Mouse (Mus musculus) E14TG2a.4 (cell line): ENCODE measurements around the gene Klhl42.

ENCODE experiments used
- H3K27me3 ChIP-seq: 2 replicates; pipeline ENCODE4 v1.6.1; 2014; ENCODE audit warnings: low read length, control low read depth; ENCODE audit not compliant: insufficient read depth
- H3K36me3 ChIP-seq: 2 replicates; pipeline ENCODE4 v1.6.1; 2014; ENCODE audit warnings: low read length, control low read depth; ENCODE audit not compliant: insufficient read depth
- H3K4me1 ChIP-seq: replicated peaks from 2 replicates; pipeline ENCODE4 v1.6.1; 2014; ENCODE audit warnings: low read depth, low read length, control low read depth
- H3K4me3 ChIP-seq: replicated peaks from 2 replicates; pipeline ENCODE4 v1.5.1; 2014; ENCODE audit warnings: mild to moderate bottlenecking, low read length
- H3K9me3 ChIP-seq: 2 replicates; pipeline ENCODE4 v1.6.1; 2014; ENCODE audit warnings: low read length, control low read depth
- CTCF ChIP-seq: conservative IDR thresholded peaks from 2 replicates; pipeline ENCODE4 v1.5.1; 2014; ENCODE audit warnings: low read length
- NANOG ChIP-seq: IDR thresholded peaks from 2 replicates; pipeline ENCODE4 v1.6.1; 2014; ENCODE audit warnings: borderline replicate concordance, low read length, mixed read lengths
- POU5F1 ChIP-seq: IDR thresholded peaks from 2 replicates; pipeline ENCODE4 v1.6.1; 2014; ENCODE audit warnings: low read length, borderline replicate concordance

The Klhl42 gene

DNA sequence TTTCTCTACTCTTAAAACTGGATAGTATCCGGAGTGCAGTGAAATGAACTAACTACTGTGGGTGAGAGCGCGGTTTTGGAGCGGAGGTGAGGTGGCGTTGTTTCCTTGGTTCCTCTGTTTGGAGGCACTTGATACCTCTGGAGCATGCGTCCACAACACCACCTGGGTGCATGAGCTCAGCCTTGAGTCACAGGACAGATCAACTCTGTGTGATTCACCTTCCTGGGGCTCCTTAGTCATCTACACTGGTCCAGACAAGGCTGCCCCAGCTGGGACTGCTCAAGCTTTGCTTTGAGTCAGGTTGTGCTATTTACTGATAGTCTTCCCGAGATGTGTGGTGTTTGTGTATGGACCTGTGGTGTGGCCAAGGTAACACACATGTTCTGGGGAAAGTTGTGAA is 26.6 kb downstream of the Klhl42 start:
- no peaks in the 10 kb centered on the region for H3K27me3 ChIP-seq
- TF ChIP-seq POU5F1: no peak
- TF ChIP-seq NANOG: no peak
- no peak for TF ChIP-seq CTCF
- H3K4me3 ChIP-seq: no peak overlapping the region
- no peaks in the 10 kb centered on the region for H3K36me3 ChIP-seq
- H3K4me1 ChIP-seq: peaks cover 14% of the 10 kb centered on the region
- H3K9me3 ChIP-seq: no peaks in the 10 kb centered on the region

DNA sequence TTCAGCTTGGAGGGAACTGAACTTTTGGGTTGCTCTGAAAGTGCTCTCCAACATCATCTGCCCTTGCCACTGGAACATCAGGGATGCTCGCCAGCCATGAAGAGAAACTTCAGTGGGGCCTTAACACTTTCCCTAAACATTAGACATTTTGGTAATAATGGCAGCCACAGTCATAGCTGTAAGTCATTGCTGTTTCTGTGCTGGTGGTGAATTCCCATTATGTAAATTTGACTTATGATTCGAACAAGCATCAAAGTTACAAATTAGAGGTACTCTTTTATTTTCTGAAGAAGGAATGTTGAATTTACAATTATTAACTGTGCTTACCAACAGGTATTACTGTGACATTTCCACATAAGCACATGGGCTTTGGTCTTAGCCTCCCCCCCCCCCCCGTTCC is 27.0 kb downstream of the Klhl42 start:
- no peaks in the 10 kb centered on the region for H3K9me3 ChIP-seq
- TF ChIP-seq CTCF: no peak
- no peak for TF ChIP-seq NANOG
- TF ChIP-seq POU5F1: no peak
- H3K4me3 ChIP-seq: no peak overlapping the region
- H3K27me3 ChIP-seq: no peaks in the 10 kb centered on the region
- H3K4me1 ChIP-seq: peaks cover 14% of the 10 kb centered on the region
- H3K36me3 ChIP-seq: no peaks in the 10 kb centered on the region

DNA sequence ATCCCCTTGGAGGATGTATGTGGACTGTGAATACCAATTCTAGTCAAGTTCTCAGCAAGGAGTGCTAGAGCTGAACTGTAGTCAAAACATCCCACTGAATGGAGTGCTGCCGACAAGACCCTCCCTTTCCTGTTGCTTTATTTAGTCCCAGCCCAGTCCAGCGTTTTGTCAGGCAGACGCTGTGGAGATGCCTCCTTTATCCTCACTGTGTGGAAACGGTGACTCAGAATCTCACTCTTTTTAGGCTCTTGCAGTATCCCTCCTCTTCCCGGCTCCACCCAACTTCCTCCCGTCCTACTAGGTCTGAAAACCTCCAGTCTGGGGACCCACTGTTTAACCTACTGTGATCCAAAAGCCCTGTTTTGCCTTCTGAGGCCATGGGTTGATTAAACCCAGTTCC is 30.1 kb downstream of the Klhl42 start:
- H3K36me3 ChIP-seq: no peaks in the 10 kb centered on the region

DNA sequence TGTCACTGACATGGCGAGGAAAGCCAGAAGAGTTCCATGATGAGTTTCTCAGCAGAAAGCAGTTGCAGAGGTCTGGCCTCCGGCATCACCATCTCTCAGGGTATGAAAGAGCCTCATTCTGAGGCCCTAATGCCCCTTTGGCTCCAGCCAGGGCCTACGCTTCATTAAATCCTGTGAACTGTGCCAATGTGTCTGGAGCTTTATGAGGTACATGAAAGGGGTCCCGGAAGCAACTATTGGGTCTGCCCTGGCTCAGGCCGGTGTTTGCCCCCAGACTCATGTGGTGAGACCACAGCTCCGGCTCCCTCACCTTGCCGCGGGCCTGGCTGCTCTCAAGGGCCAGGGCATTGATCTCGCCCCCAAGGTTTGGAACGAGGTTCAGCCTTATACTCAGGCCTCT is 36.1 kb downstream of the Klhl42 start:
- Histone ChIP-seq H3K36me3 (no peaks in the 10 kb centered on the region), H3K4me1 (no peaks in the 10 kb centered on the region), H3K4me3 (no peak overlapping the region), H3K9me3 (peaks cover 8% of the 10 kb centered on the region), H3K27me3 (no peaks in the 10 kb centered on the region)
- TF ChIP-seq NANOG (no peak), POU5F1 (no peak), CTCF (no peak)

More for the DNA sequence above, 30.1 kb downstream of the Klhl42 start:
- H3K4me1 ChIP-seq: no peaks in the 10 kb centered on the region
- no peaks in the 10 kb centered on the region for H3K27me3 ChIP-seq
- H3K9me3 ChIP-seq: no peaks in the 10 kb centered on the region
- TF ChIP-seq NANOG (no peak), POU5F1 (no peak), CTCF (no peak)
- H3K4me3 ChIP-seq: no peak overlapping the region

DNA sequence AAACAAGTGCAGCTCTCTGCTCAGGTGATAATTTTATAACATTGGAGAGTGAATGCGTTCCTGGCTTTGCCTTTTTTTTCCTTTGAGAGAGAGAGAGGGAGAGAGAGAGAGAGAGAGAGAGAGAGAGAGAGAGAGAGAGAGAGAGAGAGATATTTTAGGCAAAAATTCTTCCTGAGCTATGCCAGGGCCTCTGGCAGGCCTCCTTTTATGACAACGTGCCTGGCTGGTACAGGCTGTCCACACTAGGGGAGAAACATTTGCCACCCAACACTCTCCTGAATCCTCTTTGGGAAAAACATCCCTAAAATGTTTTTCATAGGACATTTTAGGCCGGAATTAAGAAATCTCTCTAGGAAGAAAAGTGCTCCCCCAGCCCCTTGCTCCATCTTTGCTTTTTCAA is 47.1 kb downstream of the Klhl42 start:
- no peak for TF ChIP-seq NANOG
- no peak for TF ChIP-seq POU5F1
- TF ChIP-seq CTCF: no peak
- H3K36me3 ChIP-seq: no peaks in the 10 kb centered on the region
- H3K27me3 ChIP-seq: no peaks in the 10 kb centered on the region
- H3K4me1 ChIP-seq: no peaks in the 10 kb centered on the region
- H3K4me3 ChIP-seq: no peak overlapping the region
- peaks cover 8% of the 10 kb centered on the region for H3K9me3 ChIP-seq

DNA sequence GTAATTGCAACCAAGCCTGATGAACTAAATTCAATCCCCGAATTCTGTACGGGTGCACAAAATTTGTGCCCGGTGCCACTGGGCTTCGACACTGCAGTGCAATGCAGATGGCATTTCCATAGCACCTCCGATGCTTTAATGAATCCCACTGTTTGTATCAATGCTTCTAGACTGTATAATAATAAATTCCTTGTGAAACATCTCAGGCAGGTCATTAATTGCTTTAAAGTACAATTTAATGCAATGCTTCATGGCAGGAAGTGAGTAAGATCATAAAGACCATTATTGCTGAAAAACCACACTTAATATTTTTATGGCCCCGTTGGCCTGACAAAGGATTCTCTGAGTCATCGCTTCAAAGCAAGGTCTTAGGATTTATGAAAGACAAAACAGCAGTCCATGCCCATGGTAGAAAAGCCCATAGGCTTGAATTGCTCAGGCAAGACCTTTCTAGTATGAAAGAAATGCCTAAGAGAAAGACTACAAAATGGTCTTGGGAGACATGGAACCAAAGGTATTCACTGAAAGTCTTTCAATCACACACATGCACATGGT is 49.5 kb downstream of the Klhl42 start:
- H3K4me1 ChIP-seq: peaks cover 7% of the 10 kb centered on the region; the same call in 1 of the 2 replicates
- H3K36me3 ChIP-seq: no peaks in the 10 kb centered on the region
- TF ChIP-seq POU5F1 (no peak), NANOG (no peak), CTCF (no peak)
- H3K9me3 ChIP-seq: peaks cover 4% of the 10 kb centered on the region
- H3K27me3 ChIP-seq: no peaks in the 10 kb centered on the region
- H3K4me3 ChIP-seq: no peak overlapping the region

DNA sequence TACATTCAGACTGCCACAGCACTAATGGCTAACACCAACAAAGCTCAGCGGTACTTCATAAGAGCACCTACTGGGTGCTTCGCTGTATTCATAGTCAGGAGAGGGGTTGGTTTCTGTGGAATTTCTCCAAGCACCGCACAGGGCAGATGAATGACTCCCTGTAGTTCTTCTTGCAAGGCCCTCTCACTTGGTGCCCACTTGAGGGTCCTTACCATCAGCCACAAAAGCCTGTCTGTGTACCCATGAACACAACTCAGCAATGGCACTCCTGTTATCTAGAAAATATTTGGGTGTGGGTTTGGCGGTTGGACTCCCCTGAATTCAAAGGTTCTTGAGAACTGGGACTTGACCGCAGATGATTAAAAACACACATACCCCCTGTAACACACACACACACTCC is 53.5 kb downstream of the Klhl42 start:
- Histone ChIP-seq H3K4me1 (peaks cover 9% of the 10 kb centered on the region; the same call in 1 of the 2 replicates), H3K36me3 (no peaks in the 10 kb centered on the region), H3K4me3 (no peak overlapping the region), H3K27me3 (no peaks in the 10 kb centered on the region), H3K9me3 (peaks cover 12% of the 10 kb centered on the region)
- TF ChIP-seq POU5F1: no peak
- no peak for TF ChIP-seq CTCF
- no peak for TF ChIP-seq NANOG

DNA sequence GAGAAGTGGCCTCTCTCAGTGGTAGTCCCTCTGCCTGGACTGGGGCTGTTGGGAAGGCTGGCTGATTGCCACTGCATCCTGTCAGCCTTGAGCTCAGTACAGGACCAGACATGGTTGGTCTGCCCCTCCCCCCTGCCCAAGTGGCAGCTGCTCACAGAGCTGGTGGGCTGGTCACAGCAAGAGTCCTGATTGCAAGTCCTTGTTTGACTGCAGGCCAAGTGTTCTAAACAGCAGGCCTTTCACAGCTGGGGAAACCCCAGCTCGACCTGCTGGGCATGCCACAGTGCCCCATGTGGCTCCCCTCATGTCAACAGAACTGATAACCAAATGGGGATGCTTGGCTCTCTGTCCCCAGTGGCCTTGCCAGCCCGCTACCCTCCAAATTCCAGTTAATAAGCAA is 54.1 kb downstream of the Klhl42 start:
- no peak for TF ChIP-seq POU5F1
- no peak for TF ChIP-seq CTCF
- no peak for TF ChIP-seq NANOG
- Histone ChIP-seq H3K36me3 (no peaks in the 10 kb centered on the region), H3K4me3 (no peak overlapping the region), H3K9me3 (peaks cover 18% of the 10 kb centered on the region), H3K4me1 (peaks cover 9% of the 10 kb centered on the region; the same call in 1 of the 2 replicates), H3K27me3 (no peaks in the 10 kb centered on the region)

DNA sequence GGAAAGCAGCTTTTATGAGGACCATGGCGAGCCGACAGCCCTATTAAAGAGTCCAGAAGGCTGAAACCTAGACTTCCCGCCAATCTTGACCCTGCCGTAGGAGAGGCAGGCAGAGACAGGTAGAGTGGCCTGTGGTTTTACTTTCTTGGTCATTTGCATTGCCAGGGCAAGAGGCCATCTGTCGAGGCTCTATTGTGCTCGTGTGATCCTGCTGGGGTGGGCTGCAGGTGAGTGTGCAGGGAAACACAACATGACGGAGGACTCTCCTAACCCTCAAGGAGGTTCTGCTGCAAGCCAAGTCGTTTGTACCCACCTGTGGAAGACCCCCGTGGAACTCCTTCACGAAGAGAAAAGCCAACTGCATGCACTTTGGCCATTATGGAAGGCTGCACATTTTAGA is 54.6 kb downstream of the Klhl42 start:
- no peaks in the 10 kb centered on the region for H3K27me3 ChIP-seq
- H3K4me1 ChIP-seq: peaks cover 9% of the 10 kb centered on the region; the same call in 1 of the 2 replicates
- H3K9me3 ChIP-seq: peaks cover 18% of the 10 kb centered on the region
- no peaks in the 10 kb centered on the region for H3K36me3 ChIP-seq
- no peak overlapping the region for H3K4me3 ChIP-seq
- TF ChIP-seq CTCF (no peak), NANOG (no peak)

DNA sequence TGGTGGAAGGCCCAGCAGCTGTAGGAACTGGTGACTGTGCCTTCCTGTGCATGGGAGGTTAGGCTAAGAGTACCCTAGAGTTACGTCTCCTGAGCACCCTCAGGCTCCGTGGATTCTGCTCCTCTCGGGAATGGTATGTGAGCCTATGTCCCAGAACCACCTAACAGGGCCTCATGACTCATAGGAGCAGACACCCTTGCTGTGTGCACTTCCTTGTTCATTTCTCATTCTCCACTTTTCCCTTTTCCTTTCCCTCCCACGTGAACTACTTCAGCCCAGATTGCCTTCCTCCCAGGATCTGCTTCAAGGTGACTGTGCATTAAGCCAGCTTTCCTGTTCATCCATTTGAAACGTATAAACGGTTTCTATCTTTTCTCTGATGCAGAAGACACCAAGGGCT is 59.9 kb downstream of the Klhl42 start:
- no peaks in the 10 kb centered on the region for H3K27me3 ChIP-seq
- peaks cover 18% of the 10 kb centered on the region for H3K9me3 ChIP-seq
- H3K4me1 ChIP-seq: no peaks in the 10 kb centered on the region
- H3K4me3 ChIP-seq: no peak overlapping the region
- TF ChIP-seq NANOG: no peak
- TF ChIP-seq POU5F1: no peak
- no peak for TF ChIP-seq CTCF
- no peaks in the 10 kb centered on the region for H3K36me3 ChIP-seq
